Mouse (Mus musculus): ENCODE measurements around the gene Ttll2.
"Not testable (repeated sequence)": the region's sequence is repeated elsewhere in the genome, so short reads cannot be mapped to it uniquely, and the experiment has no call there.

Ttll2 gene

DNA sequence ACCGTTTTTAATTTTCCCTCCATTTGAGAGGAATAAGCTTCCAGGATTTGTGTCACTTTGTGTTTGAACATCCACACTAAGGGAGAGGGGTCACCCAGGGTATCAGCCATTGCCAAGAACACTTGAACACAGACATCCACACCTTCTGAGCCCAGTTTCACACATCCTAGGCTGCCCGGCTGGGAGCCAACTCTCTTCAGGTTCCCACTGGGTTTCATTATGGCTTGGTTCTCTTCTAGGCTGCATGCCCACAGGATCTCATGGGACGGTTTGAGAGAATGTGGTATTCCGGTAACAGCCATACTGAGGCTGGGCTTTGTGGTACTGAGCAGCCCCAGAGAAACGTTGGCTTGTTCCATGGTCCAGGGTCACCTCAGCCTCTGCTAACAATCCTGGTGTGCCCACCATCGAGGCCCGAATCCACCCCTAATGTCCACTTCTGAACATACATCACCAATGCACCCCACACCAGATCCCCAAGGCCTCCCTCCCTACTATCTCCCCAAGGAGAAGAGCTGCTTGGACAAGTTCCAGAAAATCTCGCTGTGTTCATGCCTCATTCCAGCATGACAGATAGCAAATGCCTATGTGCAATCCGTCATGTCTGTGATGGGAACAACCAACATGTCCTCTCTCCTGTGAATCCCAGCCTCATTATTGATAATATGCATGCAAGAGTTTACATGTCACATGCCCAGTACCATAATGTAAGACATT, 8.4 kb upstream of the Ttll2 start:
- in situ Hi-C loops (cut with MboI, MseI): not testable (repeated sequence)

DNA sequence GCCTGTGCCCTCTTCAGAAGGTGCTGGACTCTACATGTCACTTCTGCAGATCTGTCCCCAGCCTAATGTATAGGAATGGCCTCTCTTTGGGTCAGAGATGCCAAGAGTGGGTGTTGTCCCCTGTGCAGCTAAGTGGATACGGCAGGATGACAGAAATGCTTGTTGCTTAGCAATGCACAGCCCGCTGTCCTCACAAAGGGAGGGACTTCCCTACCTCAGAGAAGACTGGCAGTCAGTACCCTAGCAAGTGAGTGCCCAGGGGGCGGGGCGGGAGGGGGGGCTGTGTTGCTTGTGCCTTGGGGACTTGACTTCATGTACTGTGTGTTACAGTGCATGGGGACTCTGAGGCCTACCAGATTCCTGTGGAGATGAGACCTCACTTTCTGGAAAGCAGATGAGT, 7.3 kb upstream of the Ttll2 start:
- in situ Hi-C loops (cut with MboI, MseI): not testable (repeated sequence)

DNA sequence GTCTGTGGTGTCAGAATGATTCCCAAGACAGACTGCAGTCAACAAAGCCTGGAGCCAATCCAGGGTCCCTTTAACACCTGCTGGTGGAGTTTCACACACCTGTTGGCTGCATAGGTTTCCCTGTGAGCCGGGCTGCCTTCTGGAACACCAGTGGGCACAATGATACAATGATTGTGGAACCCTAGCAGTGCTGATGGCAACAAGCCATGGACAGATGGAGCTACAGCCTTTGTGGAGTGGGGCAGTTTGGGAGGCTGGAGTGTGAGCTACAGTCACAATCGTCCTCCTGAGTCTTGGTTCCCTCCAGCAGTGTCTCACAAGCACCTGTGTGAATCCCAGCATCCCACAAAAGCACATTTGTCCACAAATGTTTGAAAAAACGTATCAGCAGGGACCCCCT, 3.7 kb downstream of the Ttll2 start:
- in situ Hi-C loops (cut with MboI, MseI): not testable (repeated sequence)

DNA sequence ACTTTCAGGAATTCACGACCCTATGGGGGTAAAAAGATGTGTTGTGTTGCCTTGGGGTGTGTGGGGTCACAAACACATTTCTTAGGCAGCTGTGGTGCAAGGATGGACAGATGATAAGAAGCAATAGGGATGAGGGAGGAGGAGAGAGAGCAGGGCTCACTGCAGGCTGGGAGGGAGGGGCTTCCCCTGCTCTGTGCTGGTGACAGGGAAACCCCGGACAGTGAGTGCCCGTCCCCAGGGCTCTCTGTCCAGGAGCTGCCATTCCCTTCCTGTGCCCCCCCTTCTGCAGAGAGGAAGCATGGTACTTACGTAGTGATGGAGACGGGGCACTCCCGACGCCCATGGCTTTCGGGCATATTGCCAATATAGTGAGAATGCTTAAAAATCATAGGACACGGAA, 15.1 kb downstream of the Ttll2 start:
- in situ Hi-C loops (cut with MboI, MseI): not testable (repeated sequence)

DNA sequence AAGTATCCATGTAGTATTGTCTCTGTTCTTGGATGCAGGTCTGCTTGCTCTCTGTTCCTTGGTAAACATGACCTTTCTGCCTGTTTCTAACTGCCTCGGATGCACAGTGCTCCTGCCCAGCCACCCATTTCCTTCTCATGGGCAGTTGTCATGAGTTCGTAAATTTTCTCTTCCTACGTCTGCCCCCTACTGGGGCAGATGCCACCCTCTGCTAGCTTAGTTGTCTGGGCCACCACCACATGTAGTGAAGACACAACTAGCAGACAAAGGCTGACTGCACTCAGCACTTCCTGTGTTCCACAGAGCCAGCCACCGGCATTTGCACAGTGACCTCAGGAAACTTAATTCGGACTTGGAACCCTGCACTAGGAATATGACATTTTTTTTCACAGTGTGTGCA, 19.8 kb downstream of the Ttll2 start:
- in situ Hi-C loops (cut with MboI, MseI): not testable (repeated sequence)

DNA sequence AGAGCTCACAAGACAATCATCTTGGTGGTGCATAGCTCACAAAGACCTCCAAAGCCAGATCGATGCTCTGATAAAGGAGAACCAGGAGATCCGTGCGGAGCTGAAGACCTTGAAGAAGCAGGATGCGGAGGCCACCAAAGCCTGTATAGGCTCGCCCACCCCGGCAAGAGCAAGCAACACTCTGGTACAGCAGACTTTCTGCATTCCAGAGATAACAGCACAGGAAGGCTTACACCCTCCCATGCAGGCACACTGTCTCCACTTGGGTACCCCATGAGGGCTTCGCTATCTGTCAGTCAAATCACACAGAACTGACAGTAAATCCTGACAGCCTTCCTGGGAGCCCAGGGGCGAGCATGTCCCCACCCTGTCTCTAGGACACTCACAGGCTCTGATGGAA, 26.1 kb downstream of the Ttll2 start:
- in situ Hi-C loops (cut with MboI, MseI): not testable (repeated sequence)

DNA sequence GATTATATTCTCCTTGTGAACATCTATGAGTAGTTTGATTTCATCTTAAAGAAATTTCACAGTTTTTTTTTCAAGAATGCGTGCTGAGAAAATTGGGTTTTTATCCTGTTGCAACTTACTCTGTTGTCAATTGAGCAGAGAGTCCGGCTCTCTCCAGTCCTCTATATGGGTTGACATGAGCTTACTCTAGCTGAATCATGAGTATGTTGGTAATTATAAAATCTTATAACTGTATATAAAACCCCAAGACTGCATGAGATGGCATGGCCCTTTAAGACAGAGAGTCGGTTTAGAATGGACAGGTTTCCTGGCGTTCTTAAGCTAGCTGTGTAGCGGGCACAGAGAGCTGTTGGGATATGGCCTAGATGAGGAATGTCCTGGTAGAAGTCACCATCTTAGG, 28.1 kb downstream of the Ttll2 start, which contains the start of gene Tcp10a:
TSS of gene Tcp10a (plus strand) at position 301 of the 400 bp plus-strand sequence.
- in situ Hi-C loops (cut with MboI, MseI): not testable (repeated sequence)

DNA sequence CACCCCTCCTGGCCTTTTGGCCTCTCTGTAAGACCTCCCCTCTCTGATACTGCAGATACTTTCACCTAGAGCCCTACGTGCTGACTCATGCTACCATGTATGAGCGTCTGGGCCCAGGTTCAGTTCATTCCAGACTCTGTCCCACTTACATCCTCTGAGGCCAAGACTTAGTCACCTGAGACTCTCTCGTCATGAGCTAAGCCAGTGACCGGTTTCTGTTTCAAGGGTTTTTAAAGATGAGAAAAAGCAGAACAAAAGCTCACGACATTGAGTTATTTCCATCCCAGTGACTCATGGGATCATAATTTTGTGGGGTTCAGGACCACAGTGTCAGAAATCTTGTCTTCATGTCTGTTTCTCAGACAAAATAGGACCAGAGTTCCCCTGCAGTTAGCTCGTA, 32.7 kb downstream of the Ttll2 start:
- in situ Hi-C loops (cut with MboI, MseI): loop anchor here (10.0 kb wide), 1 partner anchor 145 kb away; no protein-coding TSS in a partner anchor

DNA sequence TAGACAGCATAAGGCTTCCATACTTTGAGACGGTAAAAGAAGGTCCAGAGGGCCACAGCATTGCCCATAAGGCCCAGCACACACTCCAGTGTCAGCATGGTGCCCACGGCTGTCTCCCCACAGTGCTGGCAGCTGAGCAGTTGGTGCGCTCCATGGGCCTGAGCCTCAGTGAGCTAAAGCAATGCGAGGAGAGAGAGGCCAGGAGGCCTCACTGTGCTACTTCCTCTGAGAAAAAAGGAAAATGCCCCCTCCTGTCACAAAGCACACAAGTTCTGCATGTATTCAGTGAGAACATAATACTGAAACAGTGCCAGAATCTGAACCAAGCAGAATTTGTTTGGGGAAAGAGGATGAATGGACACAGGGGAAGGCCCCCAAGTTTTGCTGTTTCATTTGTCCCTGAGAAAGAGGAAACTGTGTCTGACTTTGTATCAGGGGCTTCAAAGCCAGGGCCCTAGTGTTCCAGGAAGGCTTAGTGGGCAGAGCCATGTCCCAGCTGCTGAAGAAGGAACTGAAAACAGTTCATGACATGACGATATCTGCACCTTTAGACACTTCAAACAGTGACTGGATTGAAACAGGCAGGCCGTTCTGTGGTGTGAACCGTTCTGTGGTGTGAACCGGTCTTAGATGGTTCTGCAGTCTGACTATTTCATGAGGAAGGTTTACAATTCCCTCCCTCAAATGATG, 36.7 kb downstream of the Ttll2 start:
- in situ Hi-C loops (cut with MboI, MseI): loop anchor here (10.0 kb wide), 1 partner anchor 149 kb away; no protein-coding TSS in a partner anchor

DNA sequence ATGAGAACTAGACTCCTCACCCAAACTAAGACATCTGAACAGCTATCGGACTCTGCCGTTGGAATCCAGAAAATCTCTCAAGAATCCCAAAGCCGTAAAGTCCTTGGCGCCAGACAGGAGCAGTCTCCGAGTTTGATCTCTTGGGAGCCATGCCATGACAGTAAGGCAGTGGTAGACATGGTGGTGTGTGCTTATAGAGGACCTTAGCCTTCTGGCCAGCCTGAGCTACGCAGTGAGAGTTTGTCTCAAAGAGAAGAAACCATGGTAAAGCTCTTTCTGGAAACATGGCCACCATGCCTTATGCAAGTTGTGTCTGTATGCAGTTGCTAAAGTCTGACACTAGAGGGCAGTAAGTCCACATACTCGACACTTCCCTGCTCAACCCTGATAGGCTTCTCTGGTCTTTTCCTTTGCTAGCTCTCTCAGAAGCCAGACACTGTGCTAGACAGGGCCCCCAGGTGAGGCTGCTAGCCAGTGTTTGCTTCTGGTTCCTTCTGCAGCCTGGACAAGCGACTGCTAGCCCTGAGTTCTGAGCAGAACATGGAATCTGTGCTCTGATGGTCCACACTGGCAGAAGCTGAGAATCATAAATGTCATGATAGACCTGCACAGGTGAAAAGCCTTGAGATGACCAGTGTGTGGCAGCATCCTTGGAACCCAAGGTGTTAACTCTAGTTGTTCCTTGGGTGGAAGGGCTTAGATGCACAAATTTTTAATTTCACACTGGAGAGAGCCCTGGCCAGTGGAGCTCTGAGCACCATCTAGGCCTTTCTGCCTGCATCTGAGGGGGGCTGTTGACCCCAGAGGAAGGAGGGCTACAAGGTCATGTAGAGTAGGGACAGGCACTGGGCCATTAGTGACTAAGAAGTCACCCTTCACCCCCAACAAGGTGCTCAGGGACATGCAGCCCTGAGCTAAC, 46.0 kb downstream of the Ttll2 start:
- in situ Hi-C loops (cut with MboI, MseI): not testable (repeated sequence)

All from T-helper 2 cell (primary cell).